Mouse (Mus musculus) hindbrain, embryonic 11.5 days (tissue): ENCODE measurements around the gene Capn5. TPM values are rescaled to one million over a fixed set of nuclear protein-coding genes. Genes with fewer than 3 reads are reported as not detected.
A peak's percentile ranks its signal among the peaks of the same experiment; 100 is the strongest.

Source experiments
- ATAC-seq: fragments of 200-750 bp; cut with Nextera tagmentation; 2 replicates; pipeline ENCODE4 v1.8.0; 2017; ENCODE audit warnings: mild to moderate bottlenecking, moderate TSS enrichment, moderate library complexity; ENCODE audit not compliant: low FRiP score
- DNase-seq: peaks from one replicate; pipeline ENCODE4 v3.0.0-alpha.2; 2015; ENCODE audit warnings: low spot score
- H3K27ac ChIP-seq: fragments of 300-500 bp; sonication (generic); 2 replicates; pipeline ENCODE4 v1.5.1; 2014; ENCODE audit warnings: mild to moderate bottlenecking, low read depth, low read length
- H3K27me3 ChIP-seq: fragments of 300-500 bp; sonication (generic); 2 replicates; pipeline ENCODE4 v1.6.1; 2014; ENCODE audit warnings: mild to moderate bottlenecking, low read length, moderate library complexity, mixed read lengths; ENCODE audit not compliant: control insufficient read depth, insufficient read depth
- H3K36me3 ChIP-seq: fragments of 300-500 bp; sonication (generic); 2 replicates; pipeline ENCODE4 v1.6.1; 2014; ENCODE audit warnings: mild to moderate bottlenecking, low read length, moderate library complexity, mixed read lengths; ENCODE audit not compliant: control insufficient read depth, insufficient read depth
- H3K4me1 ChIP-seq: fragments of 300-500 bp; sonication (generic); replicated peaks from 2 replicates; pipeline ENCODE4 v1.6.1; 2014; ENCODE audit warnings: low read length, mixed read lengths; ENCODE audit not compliant: control insufficient read depth, insufficient read depth
- H3K4me2 ChIP-seq: fragments of 300-500 bp; sonication (generic); replicated peaks from 2 replicates; pipeline ENCODE4 v1.6.1; 2014; ENCODE audit warnings: mild to moderate bottlenecking, low read depth, low read length
- H3K4me3 ChIP-seq: fragments of 300-500 bp; sonication (generic); 2 replicates; pipeline ENCODE4 v1.5.1; 2014; ENCODE audit warnings: low read depth, low read length
- H3K9ac ChIP-seq: fragments of 300-500 bp; sonication (generic); 2 replicates; pipeline ENCODE4 v1.6.1; 2014; ENCODE audit warnings: low read depth, low read length
- H3K9me3 ChIP-seq: fragments of 300-500 bp; sonication (generic); 2 replicates; pipeline ENCODE4 v1.6.1; 2016; ENCODE audit warnings: low read length; ENCODE audit not compliant: control insufficient read depth
- WGBS: fragments of 180-500 bp; shearing (Covaris S2); extraction: QIAGEN DNeasy Blood & Tissue Kit; methylation state at CpG from one replicate; pipeline ENCODE4 v1.1.7; 2014; 5-methylcytosine and 5-hydroxymethylcytosine counted together
- polyA plus RNA-seq: library from polyadenylated mRNA; unstranded; fragments of >200 nt; fragmentation: Nextera tagmentation; extraction: Ambion mirVana; gene quantifications from 2 replicates; pipeline ENCODE4 v1.2.1, GENCODE M21; 2014

Capn5 gene
- polyA plus RNA-seq, 1 experiment from 2014 or later = 4.8 TPM

DNA sequence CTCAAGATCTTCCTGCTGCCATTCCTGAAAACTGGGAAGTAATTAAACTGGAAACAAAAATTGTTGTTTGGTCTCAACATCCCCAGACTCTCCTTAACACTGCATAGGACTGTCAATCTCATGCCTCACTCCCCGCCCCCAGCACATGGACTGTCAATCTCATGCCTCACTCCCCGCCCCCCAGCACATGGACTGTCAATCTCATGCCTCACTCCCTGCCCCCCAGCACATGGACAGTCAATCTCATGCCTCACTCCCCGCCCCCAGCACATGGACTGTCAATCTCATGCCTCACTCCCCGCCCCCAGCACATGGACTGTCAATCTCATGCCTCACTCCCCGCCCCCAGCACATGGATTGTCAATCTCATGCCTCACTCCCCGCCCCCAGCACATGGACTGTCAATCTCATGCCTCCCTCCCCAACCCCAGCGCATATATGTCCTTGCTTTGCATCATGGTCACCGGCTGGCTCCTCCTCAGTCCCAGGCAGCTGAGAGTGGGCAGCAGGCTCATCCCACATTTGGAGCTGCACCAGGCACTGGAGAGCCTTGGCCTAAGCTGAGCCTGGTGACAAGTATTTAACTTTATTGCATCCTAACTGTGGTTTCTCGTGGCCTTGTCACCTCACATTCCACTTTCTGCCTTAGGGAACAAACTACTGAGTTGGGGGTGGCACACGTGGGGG is 29.2 kb downstream of the Capn5 start:
- Histone ChIP-seq H3K9me3 (no peaks in the 10 kb centered on the region), H3K4me2 (no peak overlapping the region), H3K36me3 (no peaks in the 10 kb centered on the region), H3K9ac (no peak overlapping the region), H3K4me3 (no peak overlapping the region), H3K27ac (no peak overlapping the region), H3K27me3 (no peaks in the 10 kb centered on the region), H3K4me1 (no peaks in the 10 kb centered on the region; the same call in 1 of the 2 replicates)
- DNase-seq = no peak
- WGBS = 69% methylated on average over 10 of the region's 10 CpGs
- no peak for ATAC-seq

- Histone ChIP-seq H3K27ac (no peak overlapping the region), H3K36me3 (no peaks in the 10 kb centered on the region), H3K27me3 (no peaks in the 10 kb centered on the region), H3K4me3 (no peak overlapping the region), H3K4me2 (no peak overlapping the region), H3K9me3 (no peaks in the 10 kb centered on the region), H3K9ac (no peak overlapping the region), H3K4me1 (no peaks in the 10 kb centered on the region; the same call in 1 of the 2 replicates)
- ATAC-seq (no peak), DNase-seq (no peak)
- 79% methylated on average over 8 of the region's 8 CpGs for WGBS
Observed at GRCm38 (mm10) chr7:98147766-98148165, 30.3 kb downstream of the Capn5 start.

- DNase-seq = no peak
- no peak for ATAC-seq
- Histone ChIP-seq H3K27ac (no peak overlapping the region), H3K27me3 (no peaks in the 10 kb centered on the region), H3K9me3 (no peaks in the 10 kb centered on the region), H3K4me2 (no peak overlapping the region), H3K36me3 (no peaks in the 10 kb centered on the region), H3K9ac (no peak overlapping the region), H3K4me1 (no peaks in the 10 kb centered on the region; the same call in 1 of the 2 replicates), H3K4me3 (no peak overlapping the region)
- 85% methylated on average over 8 of the region's 8 CpGs for WGBS
Observed at GRCm38 (mm10) chr7:98146447-98146845, 31.6 kb downstream of the Capn5 start.

GRCm38 (mm10) chr7:98145842-98146446 is 32.1 kb downstream of the Capn5 start:
- H3K4me1 ChIP-seq = no peaks in the 10 kb centered on the region; the same call in 1 of the 2 replicates
- no peaks in the 10 kb centered on the region for H3K9me3 ChIP-seq
- no peak overlapping the region for H3K4me2 ChIP-seq
- WGBS = 87% methylated on average over 12 of the region's 12 CpGs
- ATAC-seq = no peak
- no peak for DNase-seq
- no peaks in the 10 kb centered on the region for H3K36me3 ChIP-seq
- H3K27ac ChIP-seq = no peak overlapping the region
- no peak overlapping the region for H3K9ac ChIP-seq
- H3K4me3 ChIP-seq = no peak overlapping the region
- no peaks in the 10 kb centered on the region for H3K27me3 ChIP-seq

DNA sequence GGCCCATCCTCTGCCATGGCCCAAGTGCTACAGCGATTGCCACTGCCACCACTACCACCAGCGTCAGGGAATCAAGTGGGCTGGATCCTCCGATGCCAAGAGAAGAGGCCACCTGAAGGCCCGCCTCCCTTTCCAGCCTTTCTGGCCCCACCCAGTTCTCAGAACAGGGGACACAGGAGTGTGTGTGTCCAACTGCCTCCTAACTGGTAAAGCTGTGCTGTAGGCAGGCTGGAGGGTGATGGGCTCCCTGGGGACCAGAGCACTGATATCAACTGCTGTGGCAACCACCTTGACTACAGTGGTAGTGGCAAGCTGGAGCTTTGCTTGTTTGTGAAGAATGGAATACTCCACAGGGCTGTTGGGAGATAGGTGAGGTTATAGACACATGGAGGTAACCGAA is 32.7 kb downstream of the Capn5 start, which contains the start of gene Omp:
Gene Omp (minus strand): TSS at position 101 of the 400 bp plus-strand sequence.
- DNase-seq (no peak), ATAC-seq (no peak)
- Histone ChIP-seq H3K9me3 (no peaks in the 10 kb centered on the region), H3K27me3 (no peaks in the 10 kb centered on the region), H3K4me1 (no peaks in the 10 kb centered on the region; the same call in 1 of the 2 replicates), H3K36me3 (no peaks in the 10 kb centered on the region), H3K9ac (no peak within 1 kb of the TSS), H3K27ac (no peak within 1 kb of the TSS), H3K4me2 (no peak within 1 kb of the TSS), H3K4me3 (no peak within 1 kb of the TSS)
- 80% methylated on average over 5 of the region's 5 CpGs for WGBS

DNA sequence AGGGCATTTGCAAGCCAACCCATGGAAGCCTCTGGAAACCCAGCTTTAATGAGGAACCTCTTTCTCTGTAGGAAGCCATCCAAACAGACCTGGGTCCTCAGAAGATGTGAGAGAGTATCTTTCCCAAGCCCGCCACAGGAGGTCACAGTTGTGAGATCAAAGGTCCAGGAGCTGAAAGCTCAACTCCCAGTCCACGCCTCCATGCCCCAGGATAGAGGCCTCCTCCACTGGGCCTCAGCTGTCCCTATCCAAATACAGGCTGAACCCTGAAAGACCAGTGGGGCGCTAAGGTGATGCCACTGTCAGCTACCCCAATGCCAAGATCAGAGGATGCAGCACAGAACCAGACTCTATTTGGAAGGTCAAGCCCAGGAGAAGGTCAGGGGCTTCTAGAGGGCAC is 35.4 kb downstream of the Capn5 start:
- Histone ChIP-seq H3K27ac (no peak overlapping the region), H3K4me1 (no peaks in the 10 kb centered on the region), H3K4me2 (no peak overlapping the region), H3K9me3 (no peaks in the 10 kb centered on the region), H3K4me3 (no peak overlapping the region), H3K9ac (no peak overlapping the region), H3K27me3 (no peaks in the 10 kb centered on the region), H3K36me3 (no peaks in the 10 kb centered on the region)
- 52% methylated on average over 3 of the region's 3 CpGs for WGBS
- DNase-seq (no peak), ATAC-seq (no peak)

- no peak for DNase-seq
- no peaks in the 10 kb centered on the region for H3K27me3 ChIP-seq
- no peaks in the 10 kb centered on the region for H3K9me3 ChIP-seq
- no peak overlapping the region for H3K4me3 ChIP-seq
- no peaks in the 10 kb centered on the region for H3K4me1 ChIP-seq
- H3K27ac ChIP-seq = no peak overlapping the region
- H3K9ac ChIP-seq = no peak overlapping the region
- WGBS = 39% methylated on average over 8 of the region's 8 CpGs
- no peaks in the 10 kb centered on the region for H3K36me3 ChIP-seq
- ATAC-seq = no peak
- H3K4me2 ChIP-seq = no peak overlapping the region
Observed at GRCm38 (mm10) chr7:98142247-98142646, 35.8 kb downstream of the Capn5 start.

GRCm38 (mm10) chr7:98141206-98141605 is 36.9 kb downstream of the Capn5 start:
- H3K4me3 ChIP-seq = no peak overlapping the region
- WGBS = 76% methylated on average over 3 of the region's 3 CpGs
- H3K4me2 ChIP-seq = no peak overlapping the region
- DNase-seq (peak; percentile 64), ATAC-seq (no peak)
- no peak overlapping the region for H3K9ac ChIP-seq
- no peaks in the 10 kb centered on the region for H3K36me3 ChIP-seq
- no peaks in the 10 kb centered on the region for H3K27me3 ChIP-seq
- H3K4me1 ChIP-seq = no peaks in the 10 kb centered on the region
- H3K27ac ChIP-seq = no peak overlapping the region
- no peaks in the 10 kb centered on the region for H3K9me3 ChIP-seq

- no peak for ATAC-seq
- H3K9me3 ChIP-seq = no peaks in the 10 kb centered on the region
- H3K4me1 ChIP-seq = no peaks in the 10 kb centered on the region
- no peak overlapping the region for H3K27ac ChIP-seq
- no peak for DNase-seq
- H3K36me3 ChIP-seq = no peaks in the 10 kb centered on the region
- H3K9ac ChIP-seq = no peak overlapping the region
- H3K27me3 ChIP-seq = no peaks in the 10 kb centered on the region
- no peak overlapping the region for H3K4me3 ChIP-seq
- 54% methylated on average over 2 of the region's 2 CpGs for WGBS
- H3K4me2 ChIP-seq = no peak overlapping the region
Observed at GRCm38 (mm10) chr7:98140597-98140996, 37.5 kb downstream of the Capn5 start.
